Mouse (Mus musculus) intestine, embryonic 15.5 days (tissue): ENCODE measurements around the gene Otub1. TPM values are rescaled to one million over a fixed set of nuclear protein-coding genes. Genes with fewer than 3 reads are reported as not detected.

ENCODE experiments used
- ATAC-seq: fragments of 200-750 bp; cut with Nextera tagmentation; 2 replicates; pipeline ENCODE4 v1.8.0; 2017; ENCODE audit warnings: moderate TSS enrichment, moderate library complexity
- H3K27ac ChIP-seq: fragments of 300-500 bp; sonication (generic); 2 replicates; pipeline ENCODE4 v1.5.1; 2015; ENCODE audit warnings: mild to moderate bottlenecking, inconsistent platforms
- H3K27me3 ChIP-seq: fragments of 300-500 bp; sonication (generic); replicated peaks from 2 replicates; pipeline ENCODE4 v1.6.1; 2015; ENCODE audit warnings: inconsistent platforms
- H3K36me3 ChIP-seq: fragments of 300-500 bp; sonication (generic); 2 replicates; pipeline ENCODE4 v1.6.1; 2015; ENCODE audit warnings: inconsistent platforms
- H3K4me1 ChIP-seq: fragments of 300-500 bp; sonication (generic); replicated peaks from 2 replicates; pipeline ENCODE4 v1.6.1; 2015; ENCODE audit warnings: inconsistent platforms
- H3K4me2 ChIP-seq: fragments of 300-500 bp; sonication (generic); replicated peaks from 2 replicates; pipeline ENCODE4 v1.6.1; 2015; ENCODE audit warnings: mild to moderate bottlenecking, inconsistent platforms
- H3K4me3 ChIP-seq: fragments of 300-500 bp; sonication (generic); replicated peaks from 2 replicates; pipeline ENCODE4 v1.5.1; 2015; ENCODE audit warnings: inconsistent platforms
- H3K9ac ChIP-seq: fragments of 300-500 bp; sonication (generic); 2 replicates; pipeline ENCODE4 v1.6.1; 2015; ENCODE audit warnings: inconsistent platforms
- H3K9me3 ChIP-seq: fragments of 300-500 bp; sonication (generic); 2 replicates; pipeline ENCODE4 v1.6.1; 2016; ENCODE audit warnings: inconsistent platforms
- WGBS: fragments of 180-500 bp; shearing (Covaris S2); methylation state at CpG from one replicate; pipeline ENCODE4 v1.1.7; 2015; 5-methylcytosine and 5-hydroxymethylcytosine counted together
- polyA plus RNA-seq: library from polyadenylated mRNA; unstranded; fragments of >200 nt; fragmentation: Nextera tagmentation; extraction: Ambion mirVana; gene quantifications from 2 replicates; pipeline ENCODE4 v1.2.1, GENCODE M21; 2015

Otub1 gene
- polyA plus RNA-seq, 1 experiment from 2014 or later: 166 TPM

DNA sequence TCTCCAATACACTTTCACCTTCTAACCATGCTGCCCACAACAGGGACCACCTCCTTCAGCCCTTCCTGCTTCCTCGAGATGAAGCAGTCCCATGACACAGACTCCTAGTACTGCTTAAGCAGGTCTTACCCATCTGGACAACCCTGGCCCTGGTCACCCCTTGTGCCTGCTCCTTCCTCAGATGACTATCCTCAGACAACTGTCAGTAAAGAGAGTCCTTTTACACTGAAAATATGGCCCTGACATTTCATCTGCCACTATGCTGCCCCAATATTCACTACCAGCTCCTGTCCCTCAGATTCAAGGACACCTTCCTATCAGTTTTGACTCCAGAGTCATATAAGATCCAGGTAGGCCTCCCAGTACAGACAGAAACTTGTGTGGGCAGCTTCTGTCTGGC lies 5.7 kb downstream of the Otub1 start:
- H3K4me2 ChIP-seq: no peak overlapping the region
- peaks cover 31% of the 10 kb centered on the region for H3K4me1 ChIP-seq
- H3K9me3 ChIP-seq: no peaks in the 10 kb centered on the region
- H3K9ac ChIP-seq: no peak overlapping the region
- peaks cover 53% of the 10 kb centered on the region for H3K36me3 ChIP-seq
- H3K4me3 ChIP-seq: no peak overlapping the region
- ATAC-seq: no peak
- WGBS: 45% methylated on average over 1 of the region's 1 CpGs
- H3K27me3 ChIP-seq: no peaks in the 10 kb centered on the region
- H3K27ac ChIP-seq: no peak overlapping the region

DNA sequence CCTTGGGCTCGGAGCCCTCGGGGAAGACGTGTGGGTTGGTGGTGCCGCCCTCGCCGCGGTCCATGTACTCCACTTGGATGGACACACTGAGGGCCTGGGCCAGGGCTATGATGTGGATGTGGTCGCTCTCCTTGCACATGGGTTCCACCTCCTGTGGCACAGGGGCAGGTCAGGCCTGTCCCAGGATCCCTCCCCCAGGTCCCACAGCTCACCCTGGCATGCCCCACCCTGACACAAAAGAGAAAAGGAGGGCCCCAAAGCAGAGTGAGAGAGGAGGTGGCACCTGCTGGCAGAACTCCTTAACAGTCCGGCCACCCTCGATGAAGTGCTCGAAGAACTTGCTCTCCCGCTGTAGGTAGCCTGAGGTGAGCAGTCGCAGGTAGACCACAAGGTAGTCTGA lies 7.0 kb downstream of the Otub1 start:
- WGBS: 93% methylated on average over 13 of the region's 13 CpGs
- Histone ChIP-seq H3K27me3 (no peaks in the 10 kb centered on the region), H3K4me2 (no peak overlapping the region), H3K9me3 (no peaks in the 10 kb centered on the region), H3K36me3 (peaks cover 52% of the 10 kb centered on the region), H3K4me3 (no peak overlapping the region), H3K27ac (no peak overlapping the region), H3K9ac (no peak overlapping the region), H3K4me1 (peaks cover 19% of the 10 kb centered on the region)
- no peak for ATAC-seq

DNA sequence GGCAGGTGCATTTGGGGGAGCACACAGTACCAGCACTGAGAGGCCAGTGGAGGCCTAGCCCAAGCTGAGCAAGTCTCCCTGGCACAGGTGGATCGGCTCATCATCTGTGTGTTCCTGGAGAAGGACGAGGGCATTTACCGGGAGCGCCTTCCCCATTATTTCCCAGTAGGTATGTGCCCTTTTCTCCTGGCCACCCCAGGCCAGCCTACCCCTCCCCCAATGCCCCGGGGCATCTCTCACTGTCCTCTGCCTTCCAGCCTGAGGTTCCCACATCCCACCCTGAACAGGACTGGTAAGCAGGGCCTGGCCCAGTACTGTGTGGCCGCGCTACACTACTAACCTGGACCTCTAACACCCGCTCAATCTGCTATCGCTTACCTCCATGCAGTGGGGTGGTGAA lies 8.7 kb downstream of the Otub1 start:
- ATAC-seq: 0 out of 2 replicates have a peak, but pooled peaks have one; percentile 13
- no peak overlapping the region for H3K4me3 ChIP-seq
- H3K4me2 ChIP-seq: no peak overlapping the region
- H3K9ac ChIP-seq: no peak overlapping the region
- no peaks in the 10 kb centered on the region for H3K27me3 ChIP-seq
- H3K27ac ChIP-seq: no peak overlapping the region
- peaks cover 23% of the 10 kb centered on the region for H3K4me1 ChIP-seq
- WGBS: 83% methylated on average over 9 of the region's 9 CpGs
- peaks cover 36% of the 10 kb centered on the region for H3K36me3 ChIP-seq
- H3K9me3 ChIP-seq: no peaks in the 10 kb centered on the region

DNA sequence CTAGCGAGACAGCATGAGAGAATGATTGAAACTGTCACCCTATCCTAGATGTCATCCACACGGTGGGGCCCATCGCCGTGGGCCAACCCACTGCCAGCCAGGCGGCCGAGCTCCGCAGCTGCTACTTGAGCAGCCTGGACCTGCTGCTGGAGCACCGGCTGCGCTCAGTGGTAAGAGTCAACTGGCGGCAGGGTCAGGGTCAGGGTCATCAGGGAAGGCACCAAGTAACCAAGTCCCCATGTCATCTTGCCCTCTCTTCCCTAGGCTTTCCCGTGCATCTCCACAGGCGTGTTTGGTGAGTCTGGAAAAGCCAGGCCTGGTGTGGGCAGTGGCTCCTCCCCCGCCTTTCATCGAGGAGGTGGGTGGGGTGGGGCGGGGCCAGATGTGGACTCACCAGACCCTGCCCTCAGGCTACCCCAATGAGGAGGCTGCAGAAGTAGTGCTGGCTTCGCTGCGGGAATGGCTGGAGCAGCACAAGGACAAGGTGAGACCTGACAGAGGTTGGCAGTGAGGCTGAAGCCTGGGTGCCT lies 9.3 kb downstream of the Otub1 start:
- Histone ChIP-seq H3K36me3 (peaks cover 34% of the 10 kb centered on the region), H3K9me3 (no peaks in the 10 kb centered on the region), H3K4me3 (no peak overlapping the region), H3K27ac (no peak overlapping the region), H3K9ac (no peak overlapping the region), H3K4me1 (peaks cover 29% of the 10 kb centered on the region), H3K4me2 (no peak overlapping the region), H3K27me3 (no peaks in the 10 kb centered on the region)
- 21% methylated on average over 17 of the region's 17 CpGs for WGBS
- ATAC-seq: peak; percentile 67

DNA sequence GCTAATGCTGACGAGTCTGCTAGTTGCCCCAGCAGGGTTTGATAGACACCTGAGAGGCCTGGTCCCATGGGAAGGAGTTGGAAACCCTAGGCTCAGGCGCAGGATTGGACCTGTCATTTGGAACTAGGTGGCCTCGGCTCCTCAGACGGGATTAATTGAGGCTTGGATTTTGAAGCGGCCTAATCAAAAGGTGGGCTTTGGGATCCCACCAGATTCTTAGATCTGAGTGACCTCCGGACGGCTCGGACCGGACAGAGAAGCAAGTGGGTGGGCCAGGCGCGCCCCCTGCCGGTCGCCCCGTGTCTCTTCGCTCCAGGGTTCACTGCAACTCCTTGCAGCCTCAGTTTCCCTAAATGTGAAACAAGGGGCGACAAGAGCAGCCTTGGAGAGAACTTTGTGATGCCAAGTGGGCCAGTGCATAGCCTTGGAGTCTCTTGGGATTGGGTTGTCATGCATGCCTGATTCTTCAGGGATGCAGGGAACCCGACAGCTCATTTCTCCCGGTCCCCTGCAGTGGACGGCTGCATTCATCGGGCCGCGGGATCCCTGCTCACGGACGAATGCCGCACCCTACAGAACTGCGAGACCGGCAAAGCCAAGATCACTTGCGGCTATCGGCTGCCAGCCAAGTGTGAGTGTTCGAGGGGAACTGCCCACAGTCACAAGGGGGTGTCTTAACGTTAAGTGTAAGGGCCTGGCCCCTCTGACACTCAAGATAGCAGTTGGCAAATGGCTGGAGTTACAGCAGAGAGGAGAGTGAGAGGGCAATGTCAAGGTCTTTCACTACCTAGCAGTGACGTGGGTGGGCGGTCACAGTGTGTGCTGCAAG lies 10.0 kb downstream of the Otub1 start:
- ATAC-seq: no peak; the same call in 1 of the 2 replicates
- Histone ChIP-seq H3K27ac (no peak overlapping the region), H3K9ac (no peak overlapping the region), H3K9me3 (no peaks in the 10 kb centered on the region), H3K36me3 (peaks cover 34% of the 10 kb centered on the region), H3K4me3 (no peak overlapping the region), H3K4me2 (no peak overlapping the region), H3K27me3 (no peaks in the 10 kb centered on the region), H3K4me1 (peaks cover 35% of the 10 kb centered on the region)
- 20% methylated on average over 33 of the region's 33 CpGs for WGBS

DNA sequence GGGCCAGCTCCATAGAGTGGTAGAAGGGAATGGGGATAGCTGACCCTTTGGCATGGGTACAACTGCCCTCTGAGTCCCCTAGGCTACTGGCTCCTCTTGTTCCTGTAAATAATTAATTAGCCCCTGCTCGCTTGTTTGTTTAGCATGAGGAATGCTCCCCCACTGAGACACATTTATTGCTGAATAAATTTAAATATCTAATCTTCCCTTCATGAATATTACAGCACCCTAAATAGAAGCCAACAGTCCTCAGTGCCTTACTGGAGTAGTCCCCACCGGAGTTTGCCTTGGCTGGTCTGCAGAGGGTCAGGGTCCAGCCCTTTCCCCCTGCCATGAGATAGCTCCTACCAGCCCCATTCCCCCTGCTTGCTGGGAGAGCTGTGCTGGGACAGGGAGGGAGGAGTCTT lies 13.6 kb downstream of the Otub1 start:
- WGBS: 67% methylated on average over 2 of the region's 2 CpGs
- no peak overlapping the region for H3K4me2 ChIP-seq
- peaks cover 4% of the 10 kb centered on the region; the same call in 1 of the 2 replicates for H3K36me3 ChIP-seq
- H3K4me3 ChIP-seq: no peak overlapping the region
- H3K27ac ChIP-seq: no peak overlapping the region
- H3K27me3 ChIP-seq: no peaks in the 10 kb centered on the region
- H3K4me1 ChIP-seq: peaks cover 52% of the 10 kb centered on the region
- H3K9me3 ChIP-seq: no peaks in the 10 kb centered on the region
- ATAC-seq: no peak
- no peak overlapping the region for H3K9ac ChIP-seq

DNA sequence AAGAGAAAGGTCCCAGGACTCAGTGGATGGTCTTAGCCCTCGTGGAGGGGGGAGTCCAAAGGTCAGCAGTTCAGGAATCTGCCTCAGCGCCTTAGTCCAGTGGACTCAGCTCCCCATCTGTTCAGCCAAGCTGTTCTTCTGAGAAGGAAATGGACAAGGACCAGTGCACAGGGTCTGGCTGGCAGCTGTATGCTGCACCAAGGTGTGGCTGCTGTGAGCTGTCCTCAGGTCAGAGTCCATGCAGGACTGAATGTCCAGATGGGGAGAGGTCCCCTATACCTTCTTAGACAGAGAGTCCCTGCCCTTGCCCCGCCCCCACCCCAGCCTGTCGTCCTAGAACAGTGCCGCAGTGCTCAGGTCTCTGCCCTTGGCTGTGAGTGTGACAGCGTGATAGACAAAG lies 14.5 kb downstream of the Otub1 start:
- H3K4me3 ChIP-seq: no peak overlapping the region
- peak; percentile 81 for ATAC-seq
- 30% methylated on average over 6 of the region's 6 CpGs for WGBS
- H3K9ac ChIP-seq: no peak overlapping the region
- H3K4me2 ChIP-seq: no peak overlapping the region
- H3K27ac ChIP-seq: peak overlapping the region; percentile 64
- peaks cover 47% of the 10 kb centered on the region for H3K4me1 ChIP-seq
- no peaks in the 10 kb centered on the region for H3K9me3 ChIP-seq
- H3K36me3 ChIP-seq: no peaks in the 10 kb centered on the region
- H3K27me3 ChIP-seq: no peaks in the 10 kb centered on the region

DNA sequence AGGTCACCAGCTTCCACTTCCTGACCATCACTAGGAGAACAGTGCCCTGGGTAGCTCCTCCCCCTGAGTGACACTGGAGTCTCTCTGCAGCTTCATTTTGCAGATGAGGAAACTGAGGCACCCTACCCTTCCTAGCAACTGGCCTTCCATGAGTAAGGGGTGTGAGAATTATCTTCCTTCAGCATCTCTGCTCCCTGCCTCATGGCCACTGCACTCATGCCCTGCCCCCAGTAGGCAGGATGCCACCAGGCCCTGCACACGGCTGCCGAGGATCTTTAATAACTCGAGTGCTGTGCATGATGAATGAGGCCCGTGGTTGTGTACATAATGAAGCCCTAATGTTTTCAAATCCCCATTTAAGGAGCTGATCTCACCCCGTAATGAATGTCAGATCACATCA lies 15.1 kb downstream of the Otub1 start:
- WGBS: 33% methylated on average over 5 of the region's 5 CpGs

DNA sequence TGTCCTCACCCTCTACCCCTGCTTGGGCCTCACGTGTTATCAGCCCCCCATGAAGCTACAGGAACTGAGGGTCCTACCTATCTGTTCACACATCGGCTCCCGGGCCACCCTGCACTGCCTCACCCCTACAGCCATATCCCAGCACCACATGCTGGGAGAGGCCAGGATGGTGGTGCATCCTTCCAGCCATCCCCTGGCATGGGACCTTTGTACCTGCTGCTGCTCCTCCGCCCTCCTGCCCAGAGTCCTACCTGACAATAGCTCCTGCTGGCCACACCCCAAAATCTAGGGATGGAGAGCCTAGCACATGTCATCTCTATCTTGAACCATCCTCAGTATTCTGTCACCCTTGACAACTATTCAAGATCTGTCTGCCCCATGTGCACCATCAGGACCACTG lies 17.1 kb downstream of the Otub1 start:
- no peaks in the 10 kb centered on the region for H3K9me3 ChIP-seq
- H3K27me3 ChIP-seq: no peaks in the 10 kb centered on the region
- H3K4me3 ChIP-seq: no peak overlapping the region
- no peak for ATAC-seq
- peaks cover 53% of the 10 kb centered on the region for H3K4me1 ChIP-seq
- no peak overlapping the region for H3K9ac ChIP-seq
- WGBS: 71% methylated on average over 4 of the region's 4 CpGs
- H3K27ac ChIP-seq: no peak overlapping the region
- no peaks in the 10 kb centered on the region for H3K36me3 ChIP-seq
- H3K4me2 ChIP-seq: no peak overlapping the region

More for the DNA sequence above, 15.1 kb downstream of the Otub1 start:
- H3K9me3 ChIP-seq: no peaks in the 10 kb centered on the region
- no peak overlapping the region for H3K4me3 ChIP-seq
- no peak overlapping the region for H3K27ac ChIP-seq
- no peak overlapping the region for H3K4me2 ChIP-seq
- H3K4me1 ChIP-seq: peaks cover 46% of the 10 kb centered on the region
- ATAC-seq: no peak
- no peaks in the 10 kb centered on the region for H3K36me3 ChIP-seq
- no peak overlapping the region for H3K9ac ChIP-seq
- no peaks in the 10 kb centered on the region for H3K27me3 ChIP-seq

DNA sequence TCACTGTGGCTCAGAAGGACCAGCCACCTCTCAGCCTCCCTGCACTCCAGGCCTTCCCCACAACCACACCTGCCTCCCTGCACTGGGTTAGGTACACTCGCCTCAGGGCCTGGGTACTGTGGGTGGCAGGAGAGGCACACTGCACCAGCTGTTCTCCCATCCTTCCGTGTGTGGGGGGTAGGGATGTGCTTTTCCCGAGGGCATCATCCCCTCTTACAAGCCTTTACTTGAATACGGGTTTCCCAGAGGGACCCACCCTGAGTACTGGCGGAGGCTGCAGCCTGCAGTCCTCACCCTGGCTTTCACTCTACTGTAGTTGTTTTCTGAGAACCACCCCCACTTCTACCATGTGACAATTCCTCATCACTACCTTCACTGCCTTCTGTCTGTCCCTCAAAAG lies 19.0 kb downstream of the Otub1 start:
- Histone ChIP-seq H3K36me3 (no peaks in the 10 kb centered on the region), H3K9me3 (no peaks in the 10 kb centered on the region), H3K9ac (no peak overlapping the region), H3K4me2 (no peak overlapping the region), H3K27ac (0 out of 2 replicates have a peak overlapping the region, but pooled peaks have one; percentile 40), H3K4me3 (no peak overlapping the region), H3K27me3 (no peaks in the 10 kb centered on the region; the same call in none of the 2 replicates), H3K4me1 (peaks cover 50% of the 10 kb centered on the region)
- ATAC-seq: no peak
- WGBS: 61% methylated on average over 5 of the region's 5 CpGs

DNA sequence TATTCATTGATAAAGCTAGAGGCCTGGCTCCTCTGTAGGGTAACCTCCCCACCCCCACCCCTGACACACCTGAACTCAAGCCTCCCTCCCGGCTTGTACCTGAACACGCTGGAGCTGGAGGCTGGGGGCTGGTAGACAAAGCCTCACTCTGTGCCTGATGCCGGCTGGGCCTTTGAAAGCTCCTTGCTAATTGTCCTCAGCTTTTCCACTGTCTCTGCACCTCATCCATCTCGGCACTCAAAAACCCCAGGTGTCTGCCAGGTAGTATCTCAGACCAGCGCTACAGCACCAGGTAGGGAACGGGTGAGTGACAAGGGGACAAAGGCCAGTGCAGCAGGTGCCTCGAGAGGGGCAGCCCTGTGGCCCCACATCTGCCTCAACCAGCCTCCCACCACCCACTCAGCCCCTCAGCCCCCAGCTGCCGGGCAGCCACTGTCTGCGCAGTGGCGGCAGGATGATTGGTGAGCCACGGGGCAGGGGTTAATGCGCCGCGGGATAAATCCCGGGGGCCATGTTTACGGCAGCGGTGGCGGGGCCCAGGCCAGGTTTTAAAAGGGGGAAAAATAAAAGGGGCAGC lies 20.3 kb downstream of the Otub1 start:
- Histone ChIP-seq H3K4me1 (peaks cover 43% of the 10 kb centered on the region), H3K9ac (no peak overlapping the region), H3K4me3 (no peak overlapping the region), H3K9me3 (no peaks in the 10 kb centered on the region), H3K36me3 (no peaks in the 10 kb centered on the region), H3K27ac (no peak overlapping the region), H3K27me3 (no peaks in the 10 kb centered on the region; the same call in none of the 2 replicates), H3K4me2 (peak overlapping the region; percentile 28)
- ATAC-seq: peak; percentile 34
- 11% methylated on average over 18 of the region's 18 CpGs for whole genome bisulfite sequencing

DNA sequence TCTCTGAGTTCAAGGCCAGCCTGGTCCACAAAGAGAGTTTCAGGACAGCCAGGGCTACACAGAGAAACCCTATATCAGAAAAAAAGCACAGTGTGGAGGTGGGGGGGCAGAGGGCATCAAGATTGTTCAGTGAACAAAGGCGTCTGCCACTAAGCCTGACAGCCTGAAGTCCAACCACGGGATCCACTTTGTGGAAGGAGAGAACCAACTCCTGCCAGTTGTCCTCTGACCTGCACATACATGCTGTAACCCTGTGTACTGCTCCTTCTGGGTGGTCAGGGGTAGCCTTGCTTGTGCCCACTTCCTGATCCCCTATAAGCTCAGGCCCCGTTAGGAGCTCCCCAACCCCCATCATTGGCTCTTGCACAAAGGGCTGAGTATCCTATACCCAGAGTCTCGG lies 21.1 kb downstream of the Otub1 start:
- Histone ChIP-seq H3K36me3 (no peaks in the 10 kb centered on the region), H3K27me3 (no peaks in the 10 kb centered on the region; the same call in none of the 2 replicates), H3K4me1 (peaks cover 43% of the 10 kb centered on the region), H3K9ac (no peak overlapping the region), H3K9me3 (no peaks in the 10 kb centered on the region), H3K4me2 (0 out of 2 replicates have a peak overlapping the region, but pooled peaks have one; percentile 28), H3K4me3 (no peak overlapping the region), H3K27ac (no peak overlapping the region)
- no peak for ATAC-seq
- WGBS: 64% methylated on average over 4 of the region's 4 CpGs
